Mouse (Mus musculus) A20 (cell line): ENCODE results near the gene Galnt7.

Source experiments
- DNase-seq: peaks from one replicate; pipeline ENCODE4 v3.0.0-alpha.2; 2011; ENCODE audit warnings: low read depth, low spot score

Gene Galnt7

GRCm38 (mm10) chr8:57652456-57653055, at the start of gene Galnt7:
Galnt7 (minus strand) TSS chr8:57653032.
- DNase-seq, result no peak

- DNase-seq, result no peak
Observed at GRCm38 (mm10) chr8:57688633-57689032, 35.8 kb upstream of the Galnt7 start.

- DNase-seq, result no peak
Observed at GRCm38 (mm10) chr8:57685803-57686202, 33.0 kb upstream of the Galnt7 start.

GRCm38 (mm10) chr8:57680044-57680443, 27.2 kb upstream of the Galnt7 start:
- no peak for DNase-seq

GRCm38 (mm10) chr8:57664121-57664520, 11.3 kb upstream of the Galnt7 start:
- no peak for DNase-seq

- DNase-seq, result no peak
Observed at GRCm38 (mm10) chr8:57660019-57660418, 7.2 kb upstream of the Galnt7 start.

GRCm38 (mm10) chr8:57656446-57656845, 3.6 kb upstream of the Galnt7 start:
- no peak for DNase-seq

- DNase-seq, result no peak
Observed at GRCm38 (mm10) chr8:57654146-57654545, 1.3 kb upstream of the Galnt7 start.

GRCm38 (mm10) chr8:57653768-57654125, 915 bp upstream of the Galnt7 start:
- no peak for DNase-seq

- DNase-seq, result no peak
Observed at GRCm38 (mm10) chr8:57653056-57653767, 380 bp upstream of the Galnt7 start.

GRCm38 (mm10) chr8:57651689-57652455, 960 bp downstream of the Galnt7 start:
- DNase-seq, result no peak

GRCm38 (mm10) chr8:57651357-57651688, 1.5 kb downstream of the Galnt7 start:
- DNase-seq, result no peak

GRCm38 (mm10) chr8:57650216-57650615, 2.6 kb downstream of the Galnt7 start:
- DNase-seq, result no peak

- DNase-seq, result no peak
Observed at GRCm38 (mm10) chr8:57647566-57647965, 5.3 kb downstream of the Galnt7 start.

GRCm38 (mm10) chr8:57644281-57644680, 8.6 kb downstream of the Galnt7 start:
- no peak for DNase-seq

GRCm38 (mm10) chr8:57642722-57643121, 10.1 kb downstream of the Galnt7 start:
- no peak for DNase-seq

GRCm38 (mm10) chr8:57638925-57639324, 13.9 kb downstream of the Galnt7 start:
- DNase-seq, result no peak

- DNase-seq, result no peak
Observed at GRCm38 (mm10) chr8:57637599-57638280, 15.1 kb downstream of the Galnt7 start.

GRCm38 (mm10) chr8:57636698-57637097, 16.1 kb downstream of the Galnt7 start:
- no peak for DNase-seq

- no peak for DNase-seq
Observed at GRCm38 (mm10) chr8:57636281-57636680, 16.6 kb downstream of the Galnt7 start.

- no peak for DNase-seq
Observed at GRCm38 (mm10) chr8:57631780-57632179, 21.1 kb downstream of the Galnt7 start.

- DNase-seq, result no peak
Observed at GRCm38 (mm10) chr8:57630148-57630547, 22.7 kb downstream of the Galnt7 start.
